14 mouse cellular contexts compared by ENCODE assay signal in genomic region chr9:57888119-57888518, GRCm38 (mm10). TPM values are rescaled to one million over a fixed set of nuclear protein-coding genes. Genes with fewer than 3 reads are reported as not detected.
DNase-seq lines count a peak whose midpoint lies in the region; ATAC-seq lines count a peak whose summit lies in the region.
"Had no signal": no experiment of that assay in that cellular context is flagged by ENCODE, and none has a peak within 500 bp of the region (broad histone marks: within the 10 kb centered on the region; RNA-seq: fewer than 3 reads in every experiment).

No protein-coding gene starts in this region.

- ATAC-seq in heart, embryonic 12.5 days (ENCODE audit: insufficient number of reproducible peaks, low FRiP score): no peak
- ATAC-seq in heart, embryonic 16.5 days (replicated peaks; ENCODE audit: extremely low read depth, insufficient read depth, low FRiP score): no peak
- 0 out of 2 replicates have a peak, but pooled peaks have one; percentile 34 for ATAC-seq in liver, embryonic 13.5 days (ENCODE audit: low read depth)
- ATAC-seq in midbrain, embryonic 13.5 days: no peak
- ATAC-seq in neural tube, embryonic 15.5 days (ENCODE audit: low FRiP score): no peak

- H3K4me2 ChIP-seq in heart, embryonic 12.5 days: peak overlapping the region; percentile 20
- H3K4me2 ChIP-seq in heart, embryonic 16.5 days (ENCODE audit: low read depth, low read length): peak overlapping the region; percentile 46
- no peak overlapping the region for H3K4me2 ChIP-seq in liver, embryonic 13.5 days
- no peak overlapping the region for H3K4me2 ChIP-seq in midbrain, embryonic 13.5 days (replicated peaks)
- H3K4me2 ChIP-seq in neural tube, embryonic 15.5 days: no peak overlapping the region

- intact Hi-C loops in heart, postnatal 25 days (cut with DNase I): no loop called here

- WGBS in heart, embryonic 12.5 days: 42% methylated on average over 6 of the region's 6 CpGs
- 38% methylated on average over 6 of the region's 6 CpGs for WGBS in heart, embryonic 16.5 days
- 54% methylated on average over 6 of the region's 6 CpGs for WGBS in liver, embryonic 13.5 days (ENCODE audit: insufficient replicate concordance)
- WGBS in midbrain, embryonic 13.5 days: 88% methylated on average over 6 of the region's 6 CpGs
- 86% methylated on average over 6 of the region's 6 CpGs for WGBS in neural tube, embryonic 15.5 days

- no peak overlapping the region for H3K27ac ChIP-seq in heart, embryonic 12.5 days (ENCODE audit: poor library complexity, severe bottlenecking)
- H3K27ac ChIP-seq in heart, embryonic 16.5 days (ENCODE audit: low read length): no peak overlapping the region
- no peak overlapping the region for H3K27ac ChIP-seq in liver, embryonic 13.5 days
- H3K27ac ChIP-seq in midbrain, embryonic 13.5 days: no peak overlapping the region
- H3K27ac ChIP-seq in neural tube, embryonic 15.5 days (replicated peaks): no peak overlapping the region

- H3K9ac ChIP-seq in heart, embryonic 12.5 days: no peak overlapping the region
- H3K9ac ChIP-seq in heart, embryonic 16.5 days (ENCODE audit: low read length): no peak overlapping the region
- no peak overlapping the region for H3K9ac ChIP-seq in liver, embryonic 13.5 days
- no peak overlapping the region for H3K9ac ChIP-seq in midbrain, embryonic 13.5 days (replicated peaks)
- H3K9ac ChIP-seq in neural tube, embryonic 15.5 days (replicated peaks): no peak overlapping the region

- no peak for DNase-seq in heart, postnatal 25 days (ENCODE audit: low spot score)
- DNase-seq in A20 (ENCODE audit: low read depth, low spot score): peak; percentile 83
- DNase-seq in liver, embryonic 13.5 days: no peak
- DNase-seq in ovary, postnatal 14 days (ENCODE audit: low spot score): no peak
- DNase-seq: adrenal gland, postnatal 25 days; cerebellum, adult 18-20 months; gastrocnemius, postnatal 14 days; layer of hippocampus, postnatal 36 days; right cerebral cortex, adult 18-20 months had no signal

- H3K27me3 ChIP-seq in heart, embryonic 12.5 days (replicated peaks): no peaks in the 10 kb centered on the region
- H3K27me3 ChIP-seq in heart, embryonic 16.5 days (ENCODE audit: control insufficient read depth, insufficient read depth, low read length): no peaks in the 10 kb centered on the region
- H3K27me3 ChIP-seq in liver, embryonic 13.5 days: no peaks in the 10 kb centered on the region
- no peaks in the 10 kb centered on the region for H3K27me3 ChIP-seq in midbrain, embryonic 13.5 days
- no peaks in the 10 kb centered on the region for H3K27me3 ChIP-seq in neural tube, embryonic 15.5 days (replicated peaks)

- H3K4me1 ChIP-seq in heart, embryonic 12.5 days (replicated peaks): no peaks in the 10 kb centered on the region
- no peaks in the 10 kb centered on the region for H3K4me1 ChIP-seq in heart, embryonic 16.5 days (ENCODE audit: control insufficient read depth, insufficient read depth, low read length)
- no peaks in the 10 kb centered on the region for H3K4me1 ChIP-seq in liver, embryonic 13.5 days (replicated peaks)
- no peaks in the 10 kb centered on the region for H3K4me1 ChIP-seq in midbrain, embryonic 13.5 days (replicated peaks)
- H3K4me1 ChIP-seq in neural tube, embryonic 15.5 days: no peaks in the 10 kb centered on the region

- H3K4me3 ChIP-seq in heart, embryonic 12.5 days: no peak overlapping the region
- H3K4me3 ChIP-seq in heart, embryonic 16.5 days (ENCODE audit: low read length): no peak overlapping the region
- H3K4me3 ChIP-seq in liver, embryonic 13.5 days (replicated peaks): no peak overlapping the region
- H3K4me3 ChIP-seq in midbrain, embryonic 13.5 days (replicated peaks): no peak overlapping the region
- no peak overlapping the region for H3K4me3 ChIP-seq in neural tube, embryonic 15.5 days (replicated peaks)
- H3K4me3 ChIP-seq: myocyte had no signal

- no peaks in the 10 kb centered on the region for H3K9me3 ChIP-seq in heart, embryonic 12.5 days (replicated peaks)
- H3K9me3 ChIP-seq in heart, embryonic 16.5 days (replicated peaks; ENCODE audit: control insufficient read depth, low read length): no peaks in the 10 kb centered on the region
- H3K9me3 ChIP-seq in liver, embryonic 13.5 days (replicated peaks): no peaks in the 10 kb centered on the region
- no peaks in the 10 kb centered on the region for H3K9me3 ChIP-seq in midbrain, embryonic 13.5 days
- no peaks in the 10 kb centered on the region for H3K9me3 ChIP-seq in neural tube, embryonic 15.5 days (replicated peaks)

- H3K36me3 ChIP-seq in heart, embryonic 12.5 days: no peaks in the 10 kb centered on the region
- H3K36me3 ChIP-seq in heart, embryonic 16.5 days (ENCODE audit: control insufficient read depth, insufficient read depth): no peaks in the 10 kb centered on the region
- H3K36me3 ChIP-seq in liver, embryonic 13.5 days: no peaks in the 10 kb centered on the region
- H3K36me3 ChIP-seq in midbrain, embryonic 13.5 days: no peaks in the 10 kb centered on the region
- H3K36me3 ChIP-seq in neural tube, embryonic 15.5 days: no peaks in the 10 kb centered on the region

RNA-seq across cellular contexts. Expression of gene Ubl7, which starts 22.7 kb away (rescaled TPM):
- polyA plus RNA-seq in heart, embryonic 12.5 days (2016; fragmentation: Nextera tagmentation; extraction: Ambion mirVana): 103 and 104 TPM in 2 replicates
- total RNA-seq in heart, postnatal 25 days (2021): 10 to 100 TPM; 70.8 to 80.1 TPM
- polyA plus RNA-seq in heart, embryonic 16.5 days (2015; fragmentation: Nextera tagmentation; extraction: Ambion mirVana): 110 and 113 TPM in 2 replicates
- 58.9 and 64.1 TPM in 2 replicates for polyA plus RNA-seq in liver, embryonic 13.5 days (2015; fragmentation: Nextera tagmentation; extraction: Ambion mirVana)
- 169 and 170 TPM in 2 replicates for polyA plus RNA-seq in midbrain, embryonic 13.5 days (2015; fragmentation: Nextera tagmentation; extraction: Ambion mirVana)
- 158 and 175 TPM in 2 replicates for polyA plus RNA-seq in neural tube, embryonic 15.5 days (2015; fragmentation: Nextera tagmentation; extraction: Ambion mirVana)

RNA-seq across cellular contexts. Expression of gene Arid3b, which starts 51.5 kb away (rescaled TPM):
- 27.0 and 29.8 TPM in 2 replicates for polyA plus RNA-seq in heart, embryonic 12.5 days (2016; fragmentation: Nextera tagmentation; extraction: Ambion mirVana)
- total RNA-seq in heart, postnatal 25 days (2021): 1 to 10 TPM; 2.9 to 5.7 TPM
- 7.5 and 8.8 TPM in 2 replicates for polyA plus RNA-seq in heart, embryonic 16.5 days (2015; fragmentation: Nextera tagmentation; extraction: Ambion mirVana)
- polyA plus RNA-seq in liver, embryonic 13.5 days (2015; fragmentation: Nextera tagmentation; extraction: Ambion mirVana): 9.7 and 11.7 TPM in 2 replicates
- 15.1 and 18.0 TPM in 2 replicates for polyA plus RNA-seq in midbrain, embryonic 13.5 days (2015; fragmentation: Nextera tagmentation; extraction: Ambion mirVana)
- polyA plus RNA-seq in neural tube, embryonic 15.5 days (2015; fragmentation: Nextera tagmentation; extraction: Ambion mirVana): 6.7 and 8.9 TPM in 2 replicates

RNA-seq across cellular contexts. Expression of gene Sema7a, which starts 51.8 kb away (rescaled TPM):
- polyA plus RNA-seq in heart, embryonic 12.5 days (2016; fragmentation: Nextera tagmentation; extraction: Ambion mirVana): 0.14 and 0.18 TPM in 2 replicates
- 10 to 100 TPM; 18.8 to 28.5 TPM for total RNA-seq in heart, postnatal 25 days (2021)
- 0.60 and 1.4 TPM in 2 replicates for polyA plus RNA-seq in heart, embryonic 16.5 days (2015; fragmentation: Nextera tagmentation; extraction: Ambion mirVana)
- not detected in 2 replicates for polyA plus RNA-seq in liver, embryonic 13.5 days (2015; fragmentation: Nextera tagmentation; extraction: Ambion mirVana)
- 1.9 and 2.7 TPM in 2 replicates for polyA plus RNA-seq in midbrain, embryonic 13.5 days (2015; fragmentation: Nextera tagmentation; extraction: Ambion mirVana)
- polyA plus RNA-seq in neural tube, embryonic 15.5 days (2015; fragmentation: Nextera tagmentation; extraction: Ambion mirVana): 2.0 and 2.9 TPM in 2 replicates

Comparison
In these comparisons a context has a peak if more than half of its experiments do, and no peak if none do; other contexts are left out.
1. H3K4me2 ChIP-seq: peak in heart, embryonic 12.5 days (single experiment) and heart, embryonic 16.5 days (single experiment); none in liver, embryonic 13.5 days (single experiment), midbrain, embryonic 13.5 days (single experiment) and neural tube, embryonic 15.5 days (single experiment).